Mouse (Mus musculus): Measurements from ENCODE around the gene Ube2c. TPM values are rescaled to one million over a fixed set of nuclear protein-coding genes. Genes with fewer than 3 reads are reported as not detected.
A peak's percentile ranks its signal among the peaks of the same experiment; 100 is the strongest.
"Not testable (repeated sequence)": the region's sequence is repeated elsewhere in the genome, so short reads cannot be mapped to it uniquely, and the experiment has no call there.

Ube2c gene
- polyA plus RNA-seq, 1 experiment from 2014 or later, result 433 TPM

GRCm38 (mm10) chr2:164793772-164794171 lies 24.1 kb downstream of the Ube2c start:
- no peak overlapping the region for H3K27ac ChIP-seq (ENCODE audit: low read length)
- no peaks in the 10 kb centered on the region for H3K9me3 ChIP-seq (ENCODE audit: control insufficient read depth, low read depth, low read length)
- peaks cover 54% of the 10 kb centered on the region for H3K36me3 ChIP-seq (ENCODE audit: control insufficient read depth, insufficient read depth, low read length)
- ATAC-seq (ENCODE audit: insufficient number of reproducible peaks, insufficient read depth, low FRiP score, low read depth), result no peak
- H3K4me1 ChIP-seq (ENCODE audit: control insufficient read depth, insufficient read depth, low read length), result no peaks in the 10 kb centered on the region
- WGBS, result 90% methylated on average over 2 of the region's 2 CpGs
- no peak overlapping the region for H3K9ac ChIP-seq (replicated peaks; ENCODE audit: low read depth, low read length)
- H3K27me3 ChIP-seq (ENCODE audit: control insufficient read depth, insufficient read depth, low read length), result no peaks in the 10 kb centered on the region
- H3K4me2 ChIP-seq (replicated peaks; ENCODE audit: low read depth, low read length), result no peak overlapping the region
- no peak overlapping the region for H3K4me3 ChIP-seq (ENCODE audit: low read depth, low read length)

- ATAC-seq (ENCODE audit: insufficient number of reproducible peaks, insufficient read depth, low FRiP score, low read depth), result 0 out of 2 replicates have a peak, but pooled peaks have one; percentile 24
- H3K27ac ChIP-seq (ENCODE audit: low read length), result no peak overlapping the region
- WGBS, result 32% methylated on average over 5 of the region's 5 CpGs
- no peaks in the 10 kb centered on the region for H3K4me1 ChIP-seq (ENCODE audit: control insufficient read depth, insufficient read depth, low read length)
- no peaks in the 10 kb centered on the region for H3K9me3 ChIP-seq (ENCODE audit: control insufficient read depth, low read depth, low read length)
- H3K36me3 ChIP-seq (ENCODE audit: control insufficient read depth, insufficient read depth, low read length), result peaks cover 50% of the 10 kb centered on the region
- H3K9ac ChIP-seq (replicated peaks; ENCODE audit: low read depth, low read length), result no peak overlapping the region
- H3K4me2 ChIP-seq (replicated peaks; ENCODE audit: low read depth, low read length), result no peak overlapping the region
- H3K27me3 ChIP-seq (ENCODE audit: control insufficient read depth, insufficient read depth, low read length), result no peaks in the 10 kb centered on the region
- no peak overlapping the region for H3K4me3 ChIP-seq (ENCODE audit: low read depth, low read length)
These were observed 24.6 kb downstream of the Ube2c start for GRCm38 (mm10) chr2:164794293-164794692.

DNA sequence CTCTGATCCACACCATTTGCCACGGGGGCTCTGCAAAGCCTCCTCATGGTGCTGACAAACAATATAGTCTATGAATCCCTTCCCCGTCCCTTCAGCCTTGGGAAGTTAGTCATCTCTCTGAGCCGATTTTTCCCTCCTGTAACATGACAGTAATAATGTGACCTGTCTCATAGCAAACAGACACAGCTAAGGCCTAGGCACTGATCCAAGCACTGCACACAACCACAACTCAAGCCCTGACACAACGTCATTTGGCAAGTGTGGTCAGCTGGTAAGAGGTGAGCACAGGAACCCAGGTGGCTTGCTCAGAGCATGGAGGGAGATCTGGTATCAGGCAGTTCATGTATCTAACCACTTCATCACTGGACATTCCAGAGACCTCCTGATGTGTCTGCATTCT lies 26.2 kb downstream of the Ube2c start:
- Histone ChIP-seq H3K4me2 (replicated peaks; ENCODE audit: low read depth, low read length) (no peak overlapping the region), H3K9ac (replicated peaks; ENCODE audit: low read depth, low read length) (no peak overlapping the region), H3K27ac (ENCODE audit: low read length) (no peak overlapping the region), H3K4me3 (ENCODE audit: low read depth, low read length) (no peak overlapping the region), H3K9me3 (ENCODE audit: control insufficient read depth, low read depth, low read length) (no peaks in the 10 kb centered on the region), H3K4me1 (ENCODE audit: control insufficient read depth, insufficient read depth, low read length) (no peaks in the 10 kb centered on the region), H3K27me3 (ENCODE audit: control insufficient read depth, insufficient read depth, low read length) (no peaks in the 10 kb centered on the region), H3K36me3 (ENCODE audit: control insufficient read depth, insufficient read depth, low read length) (peaks cover 53% of the 10 kb centered on the region)
- ATAC-seq (ENCODE audit: insufficient number of reproducible peaks, insufficient read depth, low FRiP score, low read depth), result no peak
- 83% methylated on average over 4 of the region's 4 CpGs for WGBS

- not testable (repeated sequence) for H3K4me2 ChIP-seq (replicated peaks; ENCODE audit: low read depth, low read length); H3K4me1 ChIP-seq (ENCODE audit: control insufficient read depth, insufficient read depth, low read length); H3K27me3 ChIP-seq (ENCODE audit: control insufficient read depth, insufficient read depth, low read length); H3K9ac ChIP-seq (replicated peaks; ENCODE audit: low read depth, low read length); H3K27ac ChIP-seq (ENCODE audit: low read length); ATAC-seq (ENCODE audit: insufficient number of reproducible peaks, insufficient read depth, low FRiP score, low read depth); H3K9me3 ChIP-seq (ENCODE audit: control insufficient read depth, low read depth, low read length); H3K4me3 ChIP-seq (ENCODE audit: low read depth, low read length)
- peaks cover 30% of the 10 kb centered on the region for H3K36me3 ChIP-seq (ENCODE audit: control insufficient read depth, insufficient read depth, low read length)
- 78% methylated on average over 6 of the region's 6 CpGs for WGBS
These were observed 28.9 kb downstream of the Ube2c start for GRCm38 (mm10) chr2:164798554-164798953.

DNA sequence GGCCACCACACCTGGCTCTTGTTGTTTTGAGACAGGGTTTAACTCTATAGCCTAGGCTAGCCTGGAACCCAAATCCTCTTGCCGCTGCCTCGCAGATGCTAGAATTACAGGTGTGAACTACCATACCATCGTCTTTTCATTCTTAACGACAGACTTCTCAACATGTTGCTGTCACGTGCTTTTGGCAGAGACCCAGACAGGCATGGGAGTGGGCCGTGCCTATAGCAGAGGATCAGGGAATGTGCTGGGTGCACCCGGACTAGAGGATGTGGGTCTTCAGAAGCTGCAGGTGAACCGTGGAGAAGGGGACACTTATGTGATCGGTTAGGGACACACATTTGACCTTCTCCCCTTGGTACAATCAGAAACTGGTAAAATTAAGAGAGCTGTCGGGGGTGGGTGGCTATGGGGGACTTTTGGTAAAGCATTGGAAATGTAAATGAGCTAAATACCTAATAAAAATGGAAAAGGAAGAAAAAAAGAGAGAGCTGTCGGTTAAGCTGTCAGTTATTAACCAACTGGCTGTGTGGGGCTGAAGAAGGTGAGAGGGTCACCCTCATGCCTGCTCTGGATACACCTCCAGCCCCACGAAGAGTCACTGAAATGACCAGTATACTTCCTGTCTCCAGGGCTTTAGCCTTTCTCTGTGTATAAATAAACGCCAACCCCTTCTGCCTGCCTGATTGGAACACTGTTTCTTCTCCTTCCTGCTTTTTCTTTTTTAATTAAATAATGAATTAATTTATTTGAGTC lies 30.7 kb downstream of the Ube2c start:
- Histone ChIP-seq H3K4me1 (ENCODE audit: control insufficient read depth, insufficient read depth, low read length) (peaks cover 5% of the 10 kb centered on the region; the same call in 1 of the 2 replicates), H3K4me3 (ENCODE audit: low read depth, low read length) (no peak overlapping the region), H3K27ac (ENCODE audit: low read length) (no peak overlapping the region), H3K4me2 (replicated peaks; ENCODE audit: low read depth, low read length) (no peak overlapping the region), H3K9me3 (ENCODE audit: control insufficient read depth, low read depth, low read length) (no peaks in the 10 kb centered on the region), H3K9ac (replicated peaks; ENCODE audit: low read depth, low read length) (no peak overlapping the region), H3K36me3 (ENCODE audit: control insufficient read depth, insufficient read depth, low read length) (peaks cover 20% of the 10 kb centered on the region), H3K27me3 (ENCODE audit: control insufficient read depth, insufficient read depth, low read length) (no peaks in the 10 kb centered on the region)
- WGBS, result 89% methylated on average over 13 of the region's 13 CpGs
- no peak for ATAC-seq (ENCODE audit: insufficient number of reproducible peaks, insufficient read depth, low FRiP score, low read depth)

DNA sequence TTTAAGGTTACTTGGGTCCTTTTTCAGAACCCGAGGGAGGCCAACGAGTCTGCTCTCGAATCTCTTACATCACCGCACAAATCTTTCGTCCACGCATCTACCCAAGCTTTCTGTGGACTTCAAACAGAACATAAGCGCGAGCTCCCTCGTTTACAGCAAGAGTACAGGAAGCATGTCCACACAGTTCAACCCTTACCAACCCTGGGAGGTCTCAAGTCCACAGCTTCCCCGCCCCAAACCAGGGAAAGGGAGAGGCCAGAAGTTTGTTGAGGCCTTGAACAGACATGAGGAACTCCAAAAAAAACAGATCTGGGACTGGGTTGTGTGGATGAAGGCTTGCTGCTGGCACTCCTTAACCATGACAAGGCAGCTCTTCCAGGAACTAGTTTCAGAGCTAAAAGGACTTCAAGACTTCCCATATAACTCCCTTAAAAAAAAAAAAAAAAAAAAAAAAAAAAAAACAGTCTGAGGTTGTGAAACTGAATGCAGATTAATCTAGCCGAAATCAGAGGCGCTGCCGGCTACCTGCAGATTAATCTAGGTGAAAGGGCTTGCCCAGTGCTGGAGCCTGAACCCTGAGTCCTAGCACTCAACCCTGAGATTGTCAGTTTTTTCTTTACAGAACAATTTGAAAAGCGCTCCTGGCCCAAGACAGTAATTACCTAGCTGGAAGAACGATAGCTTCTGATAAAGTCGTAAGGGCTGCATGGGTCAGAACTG lies 33.7 kb downstream of the Ube2c start:
- no peak for ATAC-seq (ENCODE audit: insufficient number of reproducible peaks, insufficient read depth, low FRiP score, low read depth)
- H3K9me3 ChIP-seq (ENCODE audit: control insufficient read depth, low read depth, low read length), result no peaks in the 10 kb centered on the region
- peaks cover 3% of the 10 kb centered on the region; the same call in 1 of the 2 replicates for H3K36me3 ChIP-seq (ENCODE audit: control insufficient read depth, insufficient read depth, low read length)
- H3K4me1 ChIP-seq (ENCODE audit: control insufficient read depth, insufficient read depth, low read length), result peaks cover 7% of the 10 kb centered on the region; the same call in 1 of the 2 replicates
- H3K27me3 ChIP-seq (ENCODE audit: control insufficient read depth, insufficient read depth, low read length), result no peaks in the 10 kb centered on the region
- no peak overlapping the region for H3K27ac ChIP-seq (ENCODE audit: low read length)
- 90% methylated on average over 16 of the region's 16 CpGs for WGBS
- H3K4me3 ChIP-seq (ENCODE audit: low read depth, low read length), result peak overlapping the region; percentile 62; the same call in 1 of the 2 replicates
- peak overlapping the region; percentile 67; the same call in 1 of the 2 replicates for H3K9ac ChIP-seq (replicated peaks; ENCODE audit: low read depth, low read length)
- peak overlapping the region; percentile 66; the same call in 1 of the 2 replicates for H3K4me2 ChIP-seq (replicated peaks; ENCODE audit: low read depth, low read length)

DNA sequence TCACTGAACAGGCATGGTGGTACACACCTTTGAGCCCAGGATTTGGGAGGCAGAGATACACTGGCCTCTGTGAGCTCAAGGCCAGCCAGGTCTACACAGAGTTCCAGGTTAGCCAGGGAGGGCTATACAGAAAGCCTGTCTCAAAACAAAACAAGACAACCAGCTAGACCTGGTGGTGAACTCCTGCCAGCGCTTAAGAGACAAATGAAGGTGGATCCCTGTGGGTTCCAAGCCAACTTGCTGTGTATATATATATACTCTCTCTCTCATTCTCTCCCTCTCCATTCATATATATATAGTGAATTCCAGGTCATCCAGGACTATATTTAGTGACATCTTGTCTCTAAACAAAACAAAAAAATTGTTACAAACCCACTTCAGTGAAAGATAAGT lies 34.2 kb downstream of the Ube2c start:
- no peaks in the 10 kb centered on the region for H3K9me3 ChIP-seq (ENCODE audit: control insufficient read depth, low read depth, low read length)
- H3K27ac ChIP-seq (ENCODE audit: low read length), result no peak overlapping the region
- 23% methylated on average over 1 of the region's 1 CpGs for WGBS
- H3K4me2 ChIP-seq (replicated peaks; ENCODE audit: low read depth, low read length), result peak overlapping the region; percentile 66
- no peak for ATAC-seq (ENCODE audit: insufficient number of reproducible peaks, insufficient read depth, low FRiP score, low read depth)
- H3K4me1 ChIP-seq (ENCODE audit: control insufficient read depth, insufficient read depth, low read length), result peaks cover 7% of the 10 kb centered on the region; the same call in 1 of the 2 replicates
- peaks cover 5% of the 10 kb centered on the region; the same call in 1 of the 2 replicates for H3K36me3 ChIP-seq (ENCODE audit: control insufficient read depth, insufficient read depth, low read length)
- peak overlapping the region; percentile 67; the same call in 1 of the 2 replicates for H3K9ac ChIP-seq (replicated peaks; ENCODE audit: low read depth, low read length)
- no peaks in the 10 kb centered on the region for H3K27me3 ChIP-seq (ENCODE audit: control insufficient read depth, insufficient read depth, low read length)
- peak overlapping the region; percentile 62 for H3K4me3 ChIP-seq (ENCODE audit: low read depth, low read length)

GRCm38 (mm10) chr2:164804533-164805331 lies 35.0 kb downstream of the Ube2c start, which contains the start of the genes Acot8 and Zswim3:
Gene Acot8 (minus strand): TSS chr2:164804882.
Gene Zswim3 (plus strand): TSS chr2:164805098.
- no peaks in the 10 kb centered on the region for H3K27me3 ChIP-seq (ENCODE audit: control insufficient read depth, insufficient read depth, low read length)
- peaks cover 8% of the 10 kb centered on the region; the same call in 1 of the 2 replicates for H3K36me3 ChIP-seq (ENCODE audit: control insufficient read depth, insufficient read depth, low read length)
- peak; percentile 99 for ATAC-seq (ENCODE audit: insufficient number of reproducible peaks, insufficient read depth, low FRiP score, low read depth)
- H3K4me1 ChIP-seq (ENCODE audit: control insufficient read depth, insufficient read depth, low read length), result peaks cover 7% of the 10 kb centered on the region; the same call in 1 of the 2 replicates
- WGBS, result under 1% methylated on average over 47 of the region's 47 CpGs
- H3K4me2 ChIP-seq (replicated peaks; ENCODE audit: low read depth, low read length), result peak within 1 kb of the TSS; percentile 66
- H3K9ac ChIP-seq (replicated peaks; ENCODE audit: low read depth, low read length), result peak within 1 kb of the TSS; percentile 67
- H3K4me3 ChIP-seq (ENCODE audit: low read depth, low read length), result peak within 1 kb of the TSS; percentile 62
- peak within 1 kb of the TSS; percentile 50 for H3K27ac ChIP-seq (ENCODE audit: low read length)
- no peaks in the 10 kb centered on the region for H3K9me3 ChIP-seq (ENCODE audit: control insufficient read depth, low read depth, low read length)
